ENCODE assay signal across 20 mouse cellular contexts in genomic region chr2:52084571-52084970, GRCm38 (mm10). TPM values are rescaled to one million over a fixed set of nuclear protein-coding genes. Genes with fewer than 3 reads are reported as not detected.
DNase-seq lines count a peak whose midpoint lies in the region; ATAC-seq lines count a peak whose summit lies in the region.
"Had no signal": no experiment of that assay in that cellular context is flagged by ENCODE, and none has a peak within 500 bp of the region (broad histone marks: within the 10 kb centered on the region; RNA-seq: fewer than 3 reads in every experiment).

No protein-coding gene starts in this region.

- no peak overlapping the region for H3K4me3 ChIP-seq in kidney, embryonic 16.5 days (ENCODE audit: low read length)
- H3K4me3 ChIP-seq: embryonic facial prominence, embryonic 12.5 days; forebrain, embryonic 13.5 days; gastrocnemius, adult 2 months; heart, embryonic 10.5 days; kidney, embryonic 15.5 days had no signal

- H3K27ac ChIP-seq in kidney, embryonic 16.5 days (ENCODE audit: low read length) = no peak overlapping the region
- H3K27ac ChIP-seq: embryonic facial prominence, embryonic 12.5 days; forebrain, embryonic 13.5 days; gastrocnemius, adult 2 months; heart, embryonic 10.5 days; hindbrain, embryonic 14.5 days; kidney, embryonic 15.5 days had no signal

- H3K4me1 ChIP-seq in kidney, embryonic 16.5 days (ENCODE audit: insufficient read depth, low read length) = no peaks in the 10 kb centered on the region
- H3K4me1 ChIP-seq: embryonic facial prominence, embryonic 12.5 days; forebrain, embryonic 13.5 days; heart, embryonic 10.5 days; kidney, embryonic 15.5 days had no signal

- H3K36me3 ChIP-seq in kidney, embryonic 16.5 days (ENCODE audit: insufficient read depth, low read length) = peaks cover 52% of the 10 kb centered on the region

- no peak overlapping the region for H3K4me2 ChIP-seq in kidney, embryonic 16.5 days (replicated peaks; ENCODE audit: low read depth, low read length)
- H3K4me2 ChIP-seq: embryonic facial prominence, embryonic 12.5 days; forebrain, embryonic 13.5 days; hindbrain, embryonic 14.5 days; kidney, embryonic 15.5 days had no signal

- no peak for ATAC-seq in erythroid progenitor cell, adult 5-6 weeks (replicated peaks; ENCODE audit: low FRiP score, poor library complexity, severe bottlenecking)
- ATAC-seq in kidney, embryonic 16.5 days (ENCODE audit: low FRiP score, low TSS enrichment) = no peak
- ATAC-seq: forebrain, embryonic 13.5 days; intestine, embryonic 16.5 days had no signal

- no peaks in the 10 kb centered on the region for H3K27me3 ChIP-seq in kidney, embryonic 16.5 days (ENCODE audit: insufficient read depth, low read length)
- H3K27me3 ChIP-seq: embryonic facial prominence, embryonic 12.5 days; forebrain, embryonic 13.5 days; kidney, embryonic 15.5 days had no signal

- H3K9ac ChIP-seq in kidney, embryonic 16.5 days (replicated peaks; ENCODE audit: low read length) = no peak overlapping the region
- H3K9ac ChIP-seq: embryonic facial prominence, embryonic 12.5 days; forebrain, embryonic 13.5 days; hindbrain, embryonic 14.5 days; kidney, embryonic 15.5 days had no signal

- WGBS in kidney, embryonic 16.5 days = 88% methylated on average over 2 of the region's 2 CpGs

- no peaks in the 10 kb centered on the region for H3K9me3 ChIP-seq in kidney, embryonic 16.5 days (ENCODE audit: low read length)
- H3K9me3 ChIP-seq: embryonic facial prominence, embryonic 12.5 days; forebrain, embryonic 13.5 days; heart, embryonic 10.5 days; kidney, embryonic 15.5 days had no signal

- peak; percentile 30 for DNase-seq in heart, adult 11 months
- no peak for DNase-seq in heart, postnatal 25 days (ENCODE audit: low spot score)
- peak; percentile 74 to 80 for DNase-seq in cerebellum, adult 18-20 months
- DNase-seq in cerebellum, adult 9-11 months = peak; percentile 84
- DNase-seq in cerebellum, postnatal 36 days = peak; percentile 63 to 69
- no peak for DNase-seq in urinary bladder, postnatal 25 days (ENCODE audit: low spot score)
- DNase-seq: adrenal gland, postnatal 25 days; gastrocnemius, adult 2 months; gastrocnemius, postnatal 25 days; heart, postnatal 10 days; kidney, adult 2 months had no signal

- intact Hi-C loops in heart, postnatal 25 days (cut with DNase I) = no loop called here

RNA-seq across cellular contexts. Expression of gene Rif1, which starts 11.9 kb away (rescaled TPM):
- total RNA-seq in heart, postnatal 25 days (2021) = 10 to 100 TPM; 19.2 to 21.7 TPM
- total RNA-seq in erythroid progenitor cell, adult 5-6 weeks (2015; ENCODE audit: low replicate concordance) = 76.7 and 82.9 TPM in 2 replicates
- 79.9 and 133 TPM in 2 replicates for total RNA-seq in erythroid progenitor cell, adult 5-6 weeks (2017; ENCODE audit: low replicate concordance)
- polyA plus RNA-seq in kidney, embryonic 16.5 days (2015; fragmentation: Nextera tagmentation; extraction: Ambion mirVana) = 23.1 and 23.2 TPM in 2 replicates

RNA-seq across cellular contexts. Expression of gene Tnfaip6, which starts 46.8 kb away (rescaled TPM):
- under 1 TPM; 0.75 to 0.98 TPM for total RNA-seq in heart, postnatal 25 days (2021)
- not detected in 2 replicates for total RNA-seq in erythroid progenitor cell, adult 5-6 weeks (2015; ENCODE audit: low replicate concordance)
- total RNA-seq in erythroid progenitor cell, adult 5-6 weeks (2017; ENCODE audit: low replicate concordance) = not detected in 2 replicates
- polyA plus RNA-seq in kidney, embryonic 16.5 days (2015; fragmentation: Nextera tagmentation; extraction: Ambion mirVana) = 6.8 and 7.8 TPM in 2 replicates
- total RNA-seq: adrenal gland, postnatal 25 days; MEL had no signal

Comparison
In these comparisons a context has a peak if more than half of its experiments do, and no peak if none do; other contexts are left out.
1. DNase-seq: peak in heart, adult 11 months (single experiment), cerebellum, adult 18-20 months (2 of 2), cerebellum, adult 9-11 months (single experiment) and cerebellum, postnatal 36 days (2 of 2); none in heart, postnatal 25 days (single experiment) and urinary bladder, postnatal 25 days (single experiment).